Mouse (Mus musculus): ENCODE measurements around the gene Ubap1l.

DNA sequence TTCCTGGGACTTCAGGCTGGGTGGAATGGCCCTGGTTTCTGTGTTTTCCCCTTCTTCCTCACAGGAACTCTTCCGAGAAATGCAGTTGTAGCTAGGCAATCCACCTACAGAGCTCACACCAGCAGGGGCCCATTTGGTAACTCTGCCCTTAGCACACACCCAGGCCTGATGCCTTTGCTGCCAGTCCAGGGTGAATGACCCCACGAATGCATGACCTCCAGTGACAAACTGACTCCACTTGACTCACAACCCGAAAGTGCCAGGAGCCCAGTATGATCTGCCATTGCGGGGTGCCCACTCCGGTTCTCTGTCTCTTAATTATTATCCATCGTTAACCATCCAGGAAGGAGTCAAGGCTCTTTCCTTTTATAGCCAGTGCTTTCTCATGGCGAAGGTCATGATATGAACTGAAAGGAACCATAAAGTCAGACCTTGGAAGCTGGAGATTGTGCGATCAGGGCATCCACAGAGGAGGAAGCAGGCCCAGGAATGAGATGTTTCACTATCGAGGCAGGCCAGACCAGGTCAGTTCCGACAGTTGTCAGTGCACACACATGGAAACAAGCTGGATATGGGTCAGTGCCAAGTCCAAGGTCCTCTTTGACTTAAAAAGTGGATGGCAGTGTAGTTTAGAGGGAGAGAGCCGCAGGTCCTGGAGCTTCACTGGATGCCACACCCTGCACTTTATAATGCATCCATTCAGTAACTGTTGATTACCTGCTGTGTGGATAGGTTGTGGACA is 62.1 kb downstream of the Ubap1l start, which contains the start of gene Slc51b:
- TF ChIP-seq CTCF (conservative IDR thresholded peaks at IDR 0.05; ENCODE audit: insufficient read depth, insufficient read length, low read depth, low read length) = no peak
- TF ChIP-seq POLR2A (IDR thresholded peaks at IDR 0.05; ENCODE audit: low read depth, low read length) = no peak
